Mouse (Mus musculus) heart, embryonic 10.5 days (tissue): ENCODE measurements around the gene Tgfa. TPM values are rescaled to one million over a fixed set of nuclear protein-coding genes. Genes with fewer than 3 reads are reported as not detected.

Source experiments
- DNase-seq: peaks from one replicate; pipeline ENCODE4 v3.0.0-alpha.2; 2017; ENCODE audit warnings: low spot score
- H3K27ac ChIP-seq: fragments of 300-500 bp; sonication (generic); 2 replicates; pipeline ENCODE4 v1.5.1; 2016; ENCODE audit warnings: mild to moderate bottlenecking
- H3K27me3 ChIP-seq: fragments of 300-500 bp; sonication (generic); 2 replicates; pipeline ENCODE4 v1.6.1; 2016; ENCODE audit warnings: mild to moderate bottlenecking; ENCODE audit not compliant: poor library complexity, insufficient read depth, severe bottlenecking
- H3K36me3 ChIP-seq: fragments of 300-500 bp; sonication (generic); 2 replicates; pipeline ENCODE4 v1.6.1; 2016; ENCODE audit warnings: mild to moderate bottlenecking, moderate library complexity
- H3K4me1 ChIP-seq: fragments of 300-500 bp; sonication (generic); 2 replicates; pipeline ENCODE4 v1.6.1; 2016; ENCODE audit warnings: mild to moderate bottlenecking
- H3K4me3 ChIP-seq: fragments of 300-500 bp; sonication (generic); 2 replicates; pipeline ENCODE4 v1.5.1; 2016; ENCODE audit warnings: mild to moderate bottlenecking, moderate library complexity
- H3K9me3 ChIP-seq: fragments of 300-500 bp; sonication (generic); 2 replicates; pipeline ENCODE4 v1.6.1; 2016; ENCODE audit warnings: mild to moderate bottlenecking, moderate library complexity
- WGBS: fragments of 180-500 bp; shearing (Covaris S2); methylation state at CpG from one replicate; pipeline ENCODE4 v1.1.7; 2016; 5-methylcytosine and 5-hydroxymethylcytosine counted together
- polyA plus RNA-seq: library from polyadenylated mRNA; unstranded; fragments of >200 nt; fragmentation: Nextera tagmentation; extraction: Ambion mirVana; gene quantifications from 2 replicates; pipeline ENCODE4 v1.2.1, GENCODE M21; 2016

The Tgfa gene
- 3.2 and 3.7 TPM in 2 replicates for polyA plus RNA-seq

DNA sequence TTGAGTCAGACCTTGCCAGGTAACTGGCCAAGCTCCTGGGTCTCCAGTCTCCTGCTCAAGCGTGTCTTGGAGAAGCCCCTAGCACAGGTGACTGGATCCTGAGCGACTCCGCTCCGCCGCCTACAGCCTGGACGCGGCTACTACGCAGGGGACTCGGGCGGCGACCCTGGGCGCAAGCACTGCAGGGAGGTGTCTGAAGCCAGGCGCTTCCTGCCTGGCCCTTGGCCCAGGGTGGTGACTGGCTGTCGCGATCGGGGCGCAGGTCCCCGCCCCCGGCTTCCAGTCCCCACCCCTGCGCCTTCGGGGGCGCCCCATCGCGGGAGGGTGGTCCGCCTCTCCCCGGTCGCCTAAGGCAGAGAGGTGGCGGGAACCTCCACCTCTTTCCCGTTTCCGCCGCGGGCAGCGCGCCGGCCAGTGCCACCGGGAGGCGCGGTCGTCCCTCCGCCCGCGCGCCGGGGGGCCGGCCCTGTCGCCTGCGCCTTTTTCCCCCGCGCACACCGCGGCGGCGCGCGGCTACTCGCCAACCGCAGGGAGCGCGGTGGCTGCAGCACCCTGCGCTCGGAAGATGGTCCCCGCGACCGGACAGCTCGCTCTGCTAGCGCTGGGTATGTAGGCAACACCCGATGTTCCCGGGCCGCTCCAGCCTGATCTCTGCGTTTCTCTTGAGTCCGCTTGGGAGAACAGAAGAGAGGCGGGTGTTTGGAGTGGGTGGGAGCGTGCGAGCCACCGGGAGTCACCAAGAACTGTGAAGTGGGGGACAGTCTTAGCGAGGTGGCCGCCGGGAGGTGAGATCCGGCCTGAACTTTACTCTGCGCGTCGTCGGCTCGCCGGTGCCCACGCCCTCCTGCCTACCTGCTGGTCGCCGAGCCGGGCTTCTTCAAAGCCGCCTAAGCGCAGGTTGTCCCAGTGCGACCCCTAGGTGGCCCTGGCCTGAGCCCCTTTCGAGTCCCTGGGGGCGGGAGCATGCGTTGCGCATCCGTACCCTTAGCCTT lies at the start of gene Tgfa:
Gene Tgfa, plus strand, starts transcription at position 283 of the 992 bp plus-strand sequence.
- WGBS: under 1% methylated on average over 97 of the region's 97 CpGs
- H3K4me1 ChIP-seq: peaks cover 17% of the 10 kb centered on the region
- peaks cover 66% of the 10 kb centered on the region for H3K27me3 ChIP-seq
- H3K27ac ChIP-seq: peak within 1 kb of the TSS; percentile 86
- no peaks in the 10 kb centered on the region for H3K36me3 ChIP-seq
- no peaks in the 10 kb centered on the region for H3K9me3 ChIP-seq
- peak; percentile 83 for DNase-seq
- H3K4me3 ChIP-seq: peak within 1 kb of the TSS; percentile 76

DNA sequence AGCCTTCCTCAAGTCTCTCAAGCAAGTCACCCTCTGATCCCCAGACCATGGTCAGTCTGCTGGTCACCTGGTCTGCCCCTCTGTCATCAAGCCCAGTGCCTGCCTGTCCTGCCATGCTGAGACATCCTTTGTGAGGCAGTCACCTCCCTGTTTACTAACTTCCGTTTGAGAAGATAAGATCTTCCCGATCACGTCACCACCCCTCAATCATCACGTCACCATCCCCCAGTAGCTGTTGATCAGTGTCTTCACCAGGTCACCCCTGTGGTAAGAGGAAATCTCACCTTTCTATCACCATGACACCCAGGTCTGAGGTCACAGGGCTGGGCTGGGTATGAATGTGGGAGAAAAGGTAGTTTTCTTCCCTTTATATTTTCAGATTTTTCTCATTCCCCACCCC lies 46.5 kb upstream of the Tgfa start:
- Histone ChIP-seq H3K27me3 (no peaks in the 10 kb centered on the region), H3K9me3 (no peaks in the 10 kb centered on the region), H3K4me3 (no peak overlapping the region), H3K36me3 (no peaks in the 10 kb centered on the region), H3K27ac (no peak overlapping the region), H3K4me1 (peaks cover 11% of the 10 kb centered on the region)
- 18% methylated on average over 4 of the region's 4 CpGs for WGBS
- DNase-seq: peak; percentile 35

DNA sequence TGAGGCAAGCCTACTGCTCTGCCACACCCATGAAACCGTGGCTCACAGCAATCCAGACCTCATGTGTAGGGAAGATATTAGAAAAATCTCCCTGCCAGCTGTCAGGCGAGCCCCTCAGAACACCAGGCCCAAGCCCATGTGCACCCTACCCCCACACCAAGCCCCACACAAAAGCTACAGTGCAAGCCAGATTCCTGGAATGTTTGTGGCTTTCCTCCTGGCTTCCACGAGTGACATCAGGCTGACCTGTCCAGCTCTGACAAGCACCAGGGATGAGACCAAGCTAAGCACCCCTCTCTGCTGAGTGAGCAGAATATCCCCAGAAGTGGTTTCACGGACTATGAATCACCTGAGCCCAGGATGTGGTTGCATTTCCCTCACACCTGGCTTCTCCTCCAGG lies 46.0 kb upstream of the Tgfa start:
- Histone ChIP-seq H3K27ac (no peak overlapping the region), H3K9me3 (no peaks in the 10 kb centered on the region), H3K27me3 (no peaks in the 10 kb centered on the region), H3K4me3 (no peak overlapping the region), H3K36me3 (no peaks in the 10 kb centered on the region), H3K4me1 (peaks cover 14% of the 10 kb centered on the region)
- DNase-seq: peak; percentile 75
- WGBS: 24% methylated on average over 4 of the region's 4 CpGs

DNA sequence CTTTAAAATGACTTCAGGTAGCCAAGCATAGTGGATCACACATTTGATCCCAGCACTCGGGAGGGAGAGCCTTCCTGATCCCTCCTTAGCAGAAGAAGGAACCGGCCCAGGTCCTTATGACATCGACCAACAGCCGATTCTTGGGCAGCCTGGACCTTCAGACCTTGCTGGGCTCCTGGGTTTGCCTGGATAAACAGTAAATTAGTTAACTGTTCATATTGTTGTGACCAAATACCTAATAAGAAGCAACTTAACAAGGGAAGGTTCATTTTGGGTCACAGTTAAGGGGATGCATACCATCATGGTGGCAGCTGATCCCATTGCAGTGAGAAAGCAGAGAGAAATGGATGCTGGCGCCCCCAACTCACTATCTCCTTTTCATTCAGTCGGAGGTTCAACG lies 42.3 kb upstream of the Tgfa start:
- Histone ChIP-seq H3K4me1 (peaks cover 29% of the 10 kb centered on the region), H3K36me3 (no peaks in the 10 kb centered on the region), H3K27ac (no peak overlapping the region), H3K4me3 (no peak overlapping the region), H3K27me3 (no peaks in the 10 kb centered on the region), H3K9me3 (no peaks in the 10 kb centered on the region)
- DNase-seq: peak; percentile 53
- WGBS: 83% methylated on average over 7 of the region's 7 CpGs

DNA sequence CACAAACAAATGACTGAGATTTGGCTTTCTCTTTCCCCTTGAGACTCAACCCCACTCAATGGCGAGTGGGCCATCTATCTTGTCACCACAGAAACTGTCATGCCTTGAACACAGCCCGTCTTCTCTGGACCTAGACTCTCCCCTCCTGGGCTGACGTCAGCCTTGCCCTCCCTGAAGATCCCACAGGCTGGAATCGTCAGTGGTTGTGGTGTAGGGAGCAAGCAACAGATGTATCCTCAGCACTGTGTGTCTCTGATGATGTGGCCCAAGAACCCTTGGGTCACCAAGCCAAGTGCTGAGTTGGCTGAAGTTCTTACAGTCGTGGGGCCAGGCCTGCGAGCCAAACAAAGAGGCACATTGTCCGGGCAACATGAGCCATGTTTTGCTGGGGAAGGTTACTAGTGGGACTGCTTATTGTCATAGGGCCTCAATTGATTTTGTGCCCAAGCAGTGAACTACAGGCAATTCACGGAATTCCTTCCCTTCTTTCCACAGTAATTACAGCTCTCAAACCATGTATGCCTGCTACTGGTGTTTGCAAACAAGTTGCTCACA lies 41.5 kb upstream of the Tgfa start:
- Histone ChIP-seq H3K9me3 (no peaks in the 10 kb centered on the region), H3K36me3 (no peaks in the 10 kb centered on the region), H3K27ac (no peak overlapping the region), H3K4me3 (no peak overlapping the region), H3K4me1 (peaks cover 27% of the 10 kb centered on the region), H3K27me3 (no peaks in the 10 kb centered on the region)
- DNase-seq: peak; percentile 70
- WGBS: 74% methylated on average over 8 of the region's 8 CpGs

DNA sequence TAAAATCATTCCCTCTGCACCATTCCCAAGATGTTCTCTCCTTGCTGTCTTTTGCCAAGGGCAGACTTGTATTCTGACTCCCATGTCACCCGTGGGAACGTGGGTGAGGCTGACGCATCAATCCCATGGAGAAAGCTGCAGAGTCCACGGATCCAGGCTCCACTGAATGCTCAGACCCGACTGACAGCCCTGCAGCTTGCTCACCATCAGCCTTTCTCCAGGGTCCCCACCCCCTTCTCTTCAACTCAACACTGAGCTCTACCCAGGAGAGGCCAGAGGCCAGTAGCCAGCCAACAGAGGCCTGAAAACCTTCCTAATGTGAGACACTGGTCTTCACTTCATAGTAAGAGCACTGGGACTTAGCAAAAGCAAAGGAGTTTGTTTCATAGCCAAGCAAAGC lies 41.0 kb upstream of the Tgfa start:
- Histone ChIP-seq H3K36me3 (no peaks in the 10 kb centered on the region), H3K27ac (no peak overlapping the region), H3K27me3 (no peaks in the 10 kb centered on the region), H3K9me3 (no peaks in the 10 kb centered on the region), H3K4me3 (no peak overlapping the region), H3K4me1 (peaks cover 22% of the 10 kb centered on the region)
- 68% methylated on average over 5 of the region's 5 CpGs for WGBS
- DNase-seq: peak; percentile 61

DNA sequence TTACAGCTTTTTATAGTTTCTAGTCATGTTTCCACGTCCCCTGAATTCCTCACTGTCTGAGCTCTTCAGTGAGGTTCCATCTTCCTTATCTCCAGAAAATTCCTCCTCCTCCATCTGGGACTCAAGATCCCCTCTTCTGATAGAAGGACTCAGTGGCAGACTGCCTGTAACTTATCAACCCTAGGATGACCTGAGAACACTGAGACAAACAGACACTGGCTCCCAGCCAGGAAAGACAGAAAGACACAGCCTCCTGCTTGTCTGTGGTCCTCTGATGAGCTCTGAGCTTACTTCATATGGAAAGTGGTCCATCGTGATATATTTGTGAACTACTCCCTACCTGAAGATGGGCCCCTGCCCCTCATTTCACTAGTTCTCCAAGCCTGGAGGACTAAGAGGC lies 40.5 kb upstream of the Tgfa start:
- DNase-seq: peak; percentile 58
- no peaks in the 10 kb centered on the region for H3K36me3 ChIP-seq
- H3K4me3 ChIP-seq: no peak overlapping the region
- peaks cover 20% of the 10 kb centered on the region for H3K4me1 ChIP-seq
- WGBS: 33% methylated on average over 2 of the region's 2 CpGs
- no peaks in the 10 kb centered on the region for H3K9me3 ChIP-seq
- H3K27ac ChIP-seq: no peak overlapping the region
- no peaks in the 10 kb centered on the region for H3K27me3 ChIP-seq

DNA sequence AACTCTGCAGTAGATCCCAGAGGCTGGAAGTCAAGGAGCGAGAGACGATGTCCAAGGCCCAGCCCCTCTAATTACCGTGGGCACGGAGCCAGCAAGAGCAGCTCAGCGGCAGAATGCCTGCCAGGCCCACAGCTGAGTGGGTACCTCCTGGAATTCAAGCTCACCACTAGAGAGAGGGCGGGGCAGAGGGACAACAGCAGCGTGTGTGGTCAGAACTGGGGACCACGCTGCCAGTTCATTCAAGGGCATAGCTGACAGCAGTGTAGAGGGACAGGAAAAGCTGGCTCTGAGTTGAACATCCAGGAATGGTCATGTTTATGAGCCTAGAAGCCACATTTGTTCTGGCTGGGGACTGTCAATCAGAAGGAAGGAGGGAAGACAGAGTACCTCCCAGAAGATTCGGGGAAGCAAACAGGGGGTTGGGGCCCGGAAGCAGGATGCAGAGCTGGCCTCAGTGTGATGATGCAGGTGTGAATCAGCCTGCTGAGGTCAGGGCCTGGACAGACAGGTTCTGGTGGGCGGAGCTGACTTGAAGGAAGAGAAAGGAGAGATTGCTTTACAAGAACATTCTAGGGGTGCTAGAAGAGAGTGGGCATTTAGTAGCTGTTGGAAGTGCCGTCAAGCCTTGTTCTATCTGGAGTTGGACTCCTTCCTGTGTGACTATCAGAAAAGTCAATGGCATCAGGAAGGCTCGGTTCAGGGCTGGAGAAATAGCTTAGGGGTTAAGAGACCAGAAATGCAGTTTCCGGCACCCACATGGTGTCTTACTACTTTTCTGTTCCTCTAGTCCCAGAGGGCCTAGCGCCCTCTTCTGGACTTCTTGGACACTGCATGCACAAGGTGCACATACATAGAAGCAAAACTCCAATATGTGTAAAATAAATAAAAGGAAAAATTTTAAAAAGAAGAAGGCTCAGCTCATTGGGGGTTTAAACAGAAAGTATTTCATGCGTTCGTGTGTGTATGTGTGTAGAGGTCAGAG lies 37.5 kb upstream of the Tgfa start:
- peaks cover 23% of the 10 kb centered on the region for H3K4me1 ChIP-seq
- peak; percentile 53 for DNase-seq
- H3K36me3 ChIP-seq: no peaks in the 10 kb centered on the region
- H3K9me3 ChIP-seq: no peaks in the 10 kb centered on the region
- no peak overlapping the region for H3K4me3 ChIP-seq
- H3K27me3 ChIP-seq: no peaks in the 10 kb centered on the region
- 77% methylated on average over 17 of the region's 17 CpGs for WGBS
- no peak overlapping the region for H3K27ac ChIP-seq

DNA sequence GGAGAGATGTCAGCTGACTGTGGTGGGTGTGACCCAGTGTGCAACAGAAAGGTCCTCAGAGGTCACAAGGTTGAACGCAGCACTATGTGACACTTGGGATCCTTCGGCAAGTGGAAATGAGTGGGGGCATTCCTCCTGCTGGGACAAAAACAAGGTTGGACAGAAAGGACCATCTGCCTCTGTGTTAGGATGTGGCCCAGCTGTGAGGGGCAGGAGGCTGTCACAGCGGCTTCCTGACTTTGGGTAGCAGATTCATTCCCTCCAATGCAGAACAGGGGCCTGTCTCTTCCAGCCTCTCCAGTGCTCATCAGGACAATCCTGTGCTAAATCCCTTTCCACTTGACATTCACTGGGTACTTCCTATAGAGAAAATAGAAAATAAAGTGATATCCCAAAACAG lies 34.1 kb upstream of the Tgfa start:
- H3K4me1 ChIP-seq: peaks cover 11% of the 10 kb centered on the region
- no peak overlapping the region for H3K27ac ChIP-seq
- H3K36me3 ChIP-seq: no peaks in the 10 kb centered on the region
- no peaks in the 10 kb centered on the region for H3K27me3 ChIP-seq
- H3K4me3 ChIP-seq: no peak overlapping the region
- no peaks in the 10 kb centered on the region for H3K9me3 ChIP-seq
- 57% methylated on average over 3 of the region's 3 CpGs for WGBS
- DNase-seq: peak; percentile 72

DNA sequence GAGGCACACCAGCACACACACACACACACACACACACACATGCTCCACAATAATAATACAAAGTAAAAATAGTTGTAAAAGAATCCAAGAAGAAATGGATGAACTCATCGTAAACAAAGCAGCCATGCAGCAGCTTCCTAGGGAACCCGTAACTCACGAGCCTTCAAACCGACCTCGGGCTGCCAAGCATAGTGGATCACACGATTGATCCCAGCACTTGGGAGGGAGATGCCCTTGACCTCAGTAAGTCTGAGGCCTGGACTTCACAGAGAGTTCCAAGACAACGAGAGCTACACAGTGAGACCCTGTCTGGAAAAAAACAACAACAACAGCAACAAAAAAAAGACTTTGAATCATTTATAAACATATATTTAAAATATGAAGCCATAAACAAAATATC lies 33.4 kb upstream of the Tgfa start:
- peak; percentile 63 for DNase-seq
- no peak overlapping the region for H3K4me3 ChIP-seq
- no peaks in the 10 kb centered on the region for H3K36me3 ChIP-seq
- WGBS: 74% methylated on average over 7 of the region's 7 CpGs
- no peaks in the 10 kb centered on the region for H3K9me3 ChIP-seq
- H3K27ac ChIP-seq: no peak overlapping the region
- H3K4me1 ChIP-seq: peaks cover 11% of the 10 kb centered on the region
- no peaks in the 10 kb centered on the region for H3K27me3 ChIP-seq

DNA sequence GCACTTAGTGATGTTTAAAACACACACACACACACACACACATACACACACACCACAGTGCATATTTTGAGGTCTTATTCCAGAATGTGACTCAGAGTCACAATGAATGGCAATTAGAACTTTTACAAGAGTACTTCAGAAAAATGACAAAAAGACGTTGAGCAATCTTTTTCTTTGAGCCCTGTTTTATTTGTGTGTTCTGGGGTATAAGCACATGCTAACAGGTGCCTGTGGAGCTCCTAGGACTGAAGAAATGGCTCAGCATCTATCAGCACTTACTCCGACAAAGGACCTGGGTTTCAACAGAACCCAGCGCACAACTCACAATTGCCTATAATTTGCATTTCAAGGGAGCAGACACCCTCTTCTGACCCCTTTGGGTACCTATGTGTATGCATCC lies 31.0 kb upstream of the Tgfa start:
- H3K9me3 ChIP-seq: no peaks in the 10 kb centered on the region
- WGBS: 66% methylated on average over 3 of the region's 3 CpGs
- DNase-seq: peak; percentile 13
- peaks cover 5% of the 10 kb centered on the region; the same call in 1 of the 2 replicates for H3K4me1 ChIP-seq
- no peak overlapping the region for H3K27ac ChIP-seq
- no peak overlapping the region for H3K4me3 ChIP-seq
- no peaks in the 10 kb centered on the region for H3K36me3 ChIP-seq
- H3K27me3 ChIP-seq: no peaks in the 10 kb centered on the region

DNA sequence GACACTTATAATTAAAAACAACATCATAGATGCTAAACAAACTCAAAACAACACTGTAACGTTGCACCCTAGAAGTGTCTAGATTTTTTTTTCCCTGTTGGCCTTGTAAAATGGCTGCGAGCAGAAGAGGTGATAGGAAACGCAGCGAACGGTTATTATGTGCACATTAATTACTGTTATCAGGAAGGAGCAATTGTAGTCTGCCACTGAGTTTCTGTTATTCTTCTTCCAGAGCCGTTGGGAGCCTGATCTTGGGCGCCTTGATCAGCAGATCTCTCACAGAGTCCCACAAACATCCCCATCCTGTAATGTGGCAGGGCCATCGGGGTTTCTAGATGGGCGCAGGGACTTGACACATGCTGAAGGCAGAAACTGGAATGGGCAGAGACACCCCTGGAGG lies 28.6 kb upstream of the Tgfa start:
- Histone ChIP-seq H3K4me1 (0 out of 2 replicates have a peak, but pooled peaks cover 3% of the 10 kb centered on the region), H3K9me3 (no peaks in the 10 kb centered on the region), H3K27ac (no peak overlapping the region), H3K27me3 (no peaks in the 10 kb centered on the region), H3K36me3 (no peaks in the 10 kb centered on the region), H3K4me3 (no peak overlapping the region)
- WGBS: 80% methylated on average over 9 of the region's 9 CpGs
- peak; percentile 24 for DNase-seq
